Mouse (Mus musculus) thymus, adult 2 months (tissue): Measurements from ENCODE around the gene Tspan33.

ENCODE experiments used
- CTCF ChIP-seq: fragments of 200-500 bp; IDR thresholded peaks from 2 replicates; pipeline ENCODE4 v1.5.1; 2012; ENCODE audit warnings: mild to moderate bottlenecking, control low read depth, low read length, moderate library complexity, borderline replicate concordance; ENCODE audit not compliant: control insufficient read depth, poor library complexity, insufficient read depth; ENCODE audit errors: extremely low read depth
- POLR2A ChIP-seq: fragments of 200-500 bp; IDR thresholded peaks from 2 replicates; pipeline ENCODE4 v1.6.1; 2012; ENCODE audit warnings: mild to moderate bottlenecking, low read length, control low read depth, moderate library complexity; ENCODE audit not compliant: control insufficient read depth, poor library complexity, insufficient read depth; ENCODE audit errors: extremely low read depth

DNA sequence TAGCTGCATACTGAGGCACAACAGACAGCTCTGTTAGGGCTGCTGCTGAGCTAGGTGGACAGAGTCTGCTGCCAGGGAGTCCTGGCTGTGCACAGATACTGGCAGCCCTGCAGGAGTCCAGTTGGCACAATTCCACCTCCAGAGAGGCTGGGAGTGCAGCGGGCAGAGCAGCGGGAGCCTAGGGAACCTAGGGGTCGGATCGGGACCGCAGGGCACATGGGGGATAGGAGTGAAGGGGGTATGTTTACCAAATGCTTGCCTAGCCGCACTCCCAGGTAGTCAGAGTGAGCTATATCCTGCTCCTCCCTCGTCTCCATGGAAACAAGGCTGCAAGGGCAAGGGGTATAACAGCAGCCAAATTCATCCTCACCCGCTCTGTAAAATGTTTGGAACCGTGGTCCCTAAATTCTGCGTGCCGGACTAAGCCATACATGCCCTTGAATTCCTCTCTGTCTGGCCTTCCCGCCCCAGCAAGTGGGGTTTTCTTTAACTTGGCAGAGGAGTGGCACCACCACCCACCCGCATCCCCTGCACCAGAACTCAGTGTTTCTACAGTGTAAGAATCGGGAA is 24.0 kb downstream of the Tspan33 start:
- TF ChIP-seq CTCF (no peak), POLR2A (no peak)
